Mouse (Mus musculus) liver, embryonic 18 days (tissue): ENCODE results near the gene Akirin2. TPM values are rescaled to one million over a fixed set of nuclear protein-coding genes. Genes with fewer than 3 reads are reported as not detected.

Source experiments
- polyA plus RNA-seq: library from polyadenylated mRNA; depleted of rRNA; stranded (reverse); fragments of >200 nt; gene quantifications from 2 replicates; pipeline ENCODE4 v1.2.3, GENCODE M21; 2012; rRNA removed

The Akirin2 gene
- 21.8 and 26.1 TPM in 2 replicates for polyA plus RNA-seq

GRCm38 (mm10) chr4:34550748-34551097 lies at the start of gene Akirin2:
Gene Akirin2, plus strand, starts transcription at chr4:34550937.

GRCm38 (mm10) chr4:34614630-34615094 lies 63.9 kb downstream of the Akirin2 start, which contains the start of the genes Orc3 and Rars2:
Gene Orc3, minus strand, starts transcription at chr4:34614944.
Gene Rars2, plus strand, starts transcription at chr4:34614957.

Other genes starting within 250 kb of the Akirin2 start
- gene Orc3, start 64.0 kb downstream of the Akirin2 start, polyA plus RNA-seq: 17.9 and 18.8 TPM in 2 replicates
- gene Rars2, start 64.0 kb downstream of the Akirin2 start, polyA plus RNA-seq: 12.3 and 12.9 TPM in 2 replicates
- 9.7 and 10.0 TPM in 2 replicates for gene Slc35a1, start 136.5 kb downstream of the Akirin2 start, polyA plus RNA-seq
- not detected in 2 replicates for gene Cfap206, start 179.3 kb downstream of the Akirin2 start, polyA plus RNA-seq
- gene Gm136, start 205.3 kb downstream of the Akirin2 start, polyA plus RNA-seq: not detected in 2 replicates
- 9.9 and 10.0 TPM in 2 replicates for gene Smim8, start 227.5 kb downstream of the Akirin2 start, polyA plus RNA-seq